Comparison of ENCODE assay signal across 9 mouse cellular contexts in genomic region chr17:25830806-25831431, GRCm38 (mm10). TPM values are rescaled to one million over a fixed set of nuclear protein-coding genes. Genes with fewer than 3 reads are reported as not detected.
A peak's percentile ranks its signal among the peaks of the same experiment; 100 is the strongest.
DNase-seq lines count a peak whose midpoint lies in the region; ATAC-seq and TF ChIP-seq lines count a peak whose summit lies in the region.
"Had no signal": no experiment of that assay in that cellular context is flagged by ENCODE, and none has a peak within 500 bp of the region (broad histone marks: within the 10 kb centered on the region; RNA-seq: fewer than 3 reads in every experiment).

No protein-coding gene starts in this region.

- H3K27ac ChIP-seq in heart, embryonic 10.5 days: no peak overlapping the region
- no peak overlapping the region for H3K27ac ChIP-seq in heart, adult 2 months
- H3K27ac ChIP-seq in forebrain, postnatal 0 days (ENCODE audit: low read depth, low read length): no peak overlapping the region
- H3K27ac ChIP-seq in liver, embryonic 14.5 days: no peak overlapping the region

- no peak for TF ChIP-seq CTCF in heart, adult 2 months (IDR thresholded peaks at IDR 0.05)
- TF ChIP-seq CTCF in G1E (IDR thresholded peaks at IDR 0.05; ENCODE audit: low read depth, low read length): no peak
- TF ChIP-seq CTCF in forebrain, postnatal 0 days (IDR thresholded peaks at IDR 0.05; ENCODE audit: low read depth): no peak
- TF ChIP-seq CTCF in liver, embryonic 14.5 days (IDR thresholded peaks at IDR 0.05; ENCODE audit: low read depth): no peak

- ATAC-seq in G1E (ENCODE audit: extremely low read depth, insufficient number of reproducible peaks, low FRiP score, poor library complexity, severe bottlenecking): no peak
- no peak for ATAC-seq in forebrain, postnatal 0 days
- ATAC-seq in liver, embryonic 14.5 days (ENCODE audit: insufficient read depth): no peak
- ATAC-seq: CD4-positive, CD25-positive, alpha-beta regulatory T cell, adult 4 months had no signal

- no peaks in the 10 kb centered on the region for H3K27me3 ChIP-seq in heart, embryonic 10.5 days (ENCODE audit: insufficient read depth, poor library complexity, severe bottlenecking)
- H3K27me3 ChIP-seq in heart, adult 2 months (ENCODE audit: control insufficient read depth, insufficient read depth, low read length): no peaks in the 10 kb centered on the region
- no peaks in the 10 kb centered on the region for H3K27me3 ChIP-seq in G1E (ENCODE audit: insufficient read depth, low read length)
- H3K27me3 ChIP-seq in forebrain, postnatal 0 days (ENCODE audit: insufficient read depth, low read length): no peaks in the 10 kb centered on the region
- no peaks in the 10 kb centered on the region for H3K27me3 ChIP-seq in liver, embryonic 14.5 days (ENCODE audit: control insufficient read depth, insufficient read depth, low read length)

- H3K4me1 ChIP-seq in heart, embryonic 10.5 days: peaks cover 84% of the 10 kb centered on the region
- peaks cover 20% of the 10 kb centered on the region for H3K4me1 ChIP-seq in heart, adult 2 months (ENCODE audit: control insufficient read depth, insufficient read depth, low read length)
- H3K4me1 ChIP-seq in G1E (ENCODE audit: insufficient read depth, low read depth, low read length): peaks cover 84% of the 10 kb centered on the region
- H3K4me1 ChIP-seq in forebrain, postnatal 0 days (ENCODE audit: insufficient read depth): peaks cover 31% of the 10 kb centered on the region
- peaks cover 8 to 16% of the 10 kb centered on the region in 2 experiments for H3K4me1 ChIP-seq in liver, embryonic 14.5 days (replicated peaks; ENCODE audit: control insufficient read depth in 2 of 2, insufficient read depth in 2 of 2, low read length in 1 of 2)

- no peak for TF ChIP-seq POLR2A in heart, adult 2 months (IDR thresholded peaks at IDR 0.05; ENCODE audit: insufficient read depth, low read depth, low read length)

- H3K36me3 ChIP-seq in heart, embryonic 10.5 days: peaks cover 60% of the 10 kb centered on the region
- no peaks in the 10 kb centered on the region; the same call in 1 of the 2 replicates for H3K36me3 ChIP-seq in heart, adult 2 months (ENCODE audit: control insufficient read depth, insufficient read depth, low read length)
- peaks cover 85% of the 10 kb centered on the region for H3K36me3 ChIP-seq in G1E (replicated peaks)
- H3K36me3 ChIP-seq in forebrain, postnatal 0 days (ENCODE audit: insufficient read depth): peaks cover 36% of the 10 kb centered on the region
- peaks cover 13% of the 10 kb centered on the region for H3K36me3 ChIP-seq in liver, embryonic 14.5 days (replicated peaks; ENCODE audit: control insufficient read depth, insufficient read depth, low read depth)

- WGBS in heart, embryonic 10.5 days: 89% methylated on average over 14 of the region's 14 CpGs
- WGBS in heart, adult 2 months: 84% methylated on average over 14 of the region's 14 CpGs
- WGBS in forebrain, postnatal 0 days: 86% methylated on average over 14 of the region's 14 CpGs
- WGBS in liver, embryonic 14.5 days (ENCODE audit: insufficient replicate concordance): 80% methylated on average over 14 of the region's 14 CpGs

- peaks cover 2% of the 10 kb centered on the region for H3K79me2 ChIP-seq in heart, adult 2 months (replicated peaks; ENCODE audit: control insufficient read depth, insufficient read depth, low read length)

- H3K9me3 ChIP-seq in heart, embryonic 10.5 days: no peaks in the 10 kb centered on the region
- no peaks in the 10 kb centered on the region for H3K9me3 ChIP-seq in G1E (replicated peaks)
- H3K9me3 ChIP-seq in forebrain, postnatal 0 days (ENCODE audit: low read length): no peaks in the 10 kb centered on the region
- H3K9me3 ChIP-seq in liver, embryonic 14.5 days (ENCODE audit: control insufficient read depth, low read length): no peaks in the 10 kb centered on the region

- intact Hi-C loops in heart, adult 2 months (cut with DNase I): loop anchor here (5.0 kb wide), 1 partner anchor 36 kb away; the partner anchor contains the start of gene Mcrip2
- intact Hi-C loops in left cerebral cortex, postnatal 4 days (cut with DNase I): no loop called here

- H3K4me3 ChIP-seq in heart, embryonic 10.5 days: peak overlapping the region; percentile 86
- no peak overlapping the region for H3K4me3 ChIP-seq in heart, adult 2 months
- peak overlapping the region; percentile 81; the same call in 1 of the 2 replicates for H3K4me3 ChIP-seq in G1E (ENCODE audit: low read depth, low read length)
- no peak overlapping the region for H3K4me3 ChIP-seq in forebrain, postnatal 0 days (ENCODE audit: low read depth, low read length)
- peak overlapping the region in 1 of 2 experiments; percentile 74; a peak in 1 of 4 replicates for H3K4me3 ChIP-seq in liver, embryonic 14.5 days (ENCODE audit: insufficient read depth in 1 of 2, low read depth in 2 of 2, low read length in 2 of 2)

- H3K9ac ChIP-seq in heart, adult 2 months (ENCODE audit: low read depth, low read length): no peak overlapping the region
- no peak overlapping the region for H3K9ac ChIP-seq in forebrain, postnatal 0 days
- H3K9ac ChIP-seq in liver, embryonic 14.5 days (replicated peaks): no peak overlapping the region

- TF ChIP-seq EP300 in heart, adult 2 months (IDR thresholded peaks at IDR 0.05; ENCODE audit: insufficient read depth, low read depth, low read length): no peak
- no peak for TF ChIP-seq EP300 in liver, embryonic 14.5 days (IDR thresholded peaks at IDR 0.05; ENCODE audit: low read depth)

- DNase-seq in heart, embryonic 10.5 days (ENCODE audit: low spot score): no peak
- DNase-seq in heart, adult 2 months: no peak
- no peak for DNase-seq in G1E (ENCODE audit: low spot score)
- DNase-seq in forebrain, postnatal 0 days: no peak
- DNase-seq in liver, embryonic 14.5 days (ENCODE audit: low read depth in 3 of 3, low spot score in 3 of 3): no peak
- no peak for DNase-seq in adipocyte (ENCODE audit: low spot score)
- no peak for DNase-seq in layer of hippocampus, adult 9-11 months
- no peak for DNase-seq in left cerebral cortex, postnatal 4 days

- peak overlapping the region; percentile 89; the same call in 1 of the 2 replicates for H3K4me2 ChIP-seq in forebrain, postnatal 0 days (ENCODE audit: low read depth)
- H3K4me2 ChIP-seq in liver, embryonic 14.5 days (ENCODE audit: low read depth): peak overlapping the region; percentile 83

RNA-seq across cellular contexts. Expression of gene Jmjd8, which starts 2.3 kb away (rescaled TPM):
- polyA plus RNA-seq in heart, embryonic 10.5 days (2016; fragmentation: Nextera tagmentation; extraction: Ambion mirVana): 45.8 and 50.7 TPM in 2 replicates
- total RNA-seq in heart, adult 2 months (2021): 10 to 100 TPM; 32.7 to 36.9 TPM
- 47.2 and 48.9 TPM in 2 replicates for polyA plus RNA-seq in heart, adult 2 months (2012; rRNA removed)
- total RNA-seq in G1E (2014; fragmentation: Nextera tagmentation) (0.90 and 1.9 TPM in 2 replicates), G1E (2017) (1.9 and 2.0 TPM in 2 replicates)
- 0.08 and 0.11 TPM in 2 replicates for polyA plus RNA-seq in G1E (2012)
- total RNA-seq in forebrain, postnatal 0 days (2014; rRNA removed): 44.3 and 52.2 TPM in 2 replicates
- polyA plus RNA-seq in forebrain, postnatal 0 days (2015; fragmentation: Nextera tagmentation; extraction: Ambion mirVana): 46.7 and 49.5 TPM in 2 replicates
- polyA plus RNA-seq in liver, embryonic 14.5 days (2012; rRNA removed): 17.3 and 17.9 TPM in 2 replicates
- polyA plus RNA-seq in liver, embryonic 14.5 days (2014; fragmentation: Nextera tagmentation; extraction: Ambion mirVana): 13.7 and 16.2 TPM in 2 replicates
- total RNA-seq in left cerebral cortex, postnatal 4 days (2021): 10 to 100 TPM; 54.8 to 55.1 TPM

RNA-seq across cellular contexts. Expression of gene Stub1, which starts 2.3 kb away (rescaled TPM):
- polyA plus RNA-seq in heart, embryonic 10.5 days (2016; fragmentation: Nextera tagmentation; extraction: Ambion mirVana): 343 and 404 TPM in 2 replicates
- 100 to 1,000 TPM; 105 to 129 TPM for total RNA-seq in heart, adult 2 months (2021)
- 147 and 174 TPM in 2 replicates for polyA plus RNA-seq in heart, adult 2 months (2012; rRNA removed)
- total RNA-seq in G1E (2014; fragmentation: Nextera tagmentation): 29.1 and 30.1 TPM in 2 replicates
- total RNA-seq in G1E (2017): 90.8 and 97.3 TPM in 2 replicates
- polyA plus RNA-seq in G1E (2012): 70.9 and 81.7 TPM in 2 replicates
- total RNA-seq in forebrain, postnatal 0 days (2014; rRNA removed): 237 and 238 TPM in 2 replicates
- polyA plus RNA-seq in forebrain, postnatal 0 days (2015; fragmentation: Nextera tagmentation; extraction: Ambion mirVana): 314 and 324 TPM in 2 replicates
- polyA plus RNA-seq in liver, embryonic 14.5 days (2012; rRNA removed): 70.2 and 85.1 TPM in 2 replicates
- polyA plus RNA-seq in liver, embryonic 14.5 days (2014; fragmentation: Nextera tagmentation; extraction: Ambion mirVana): 96.7 and 100 TPM in 2 replicates
- total RNA-seq in left cerebral cortex, postnatal 4 days (2021): 100 to 1,000 TPM; 162 to 171 TPM

RNA-seq across cellular contexts. Expression of gene Rhbdl1, which starts 6.2 kb away (rescaled TPM):
- 2.3 and 4.0 TPM in 2 replicates for polyA plus RNA-seq in heart, embryonic 10.5 days (2016; fragmentation: Nextera tagmentation; extraction: Ambion mirVana)
- under 1 TPM; 0.55 to 0.82 TPM for total RNA-seq in heart, adult 2 months (2021)
- 3.8 and 4.9 TPM in 2 replicates for polyA plus RNA-seq in heart, adult 2 months (2012; rRNA removed)
- total RNA-seq in G1E (2014; fragmentation: Nextera tagmentation) (4.8 and 5.5 TPM in 2 replicates), G1E (2017) (0.87 and 1.4 TPM in 2 replicates)
- 2.7 and 3.1 TPM in 2 replicates for polyA plus RNA-seq in G1E (2012)
- total RNA-seq in forebrain, postnatal 0 days (2014; rRNA removed): 85.4 and 90.7 TPM in 2 replicates
- polyA plus RNA-seq in forebrain, postnatal 0 days (2015; fragmentation: Nextera tagmentation; extraction: Ambion mirVana): 77.6 and 83.3 TPM in 2 replicates
- polyA plus RNA-seq in liver, embryonic 14.5 days (2012; rRNA removed): 1.5 and 2.0 TPM in 2 replicates
- 0.35 and 0.58 TPM in 2 replicates for polyA plus RNA-seq in liver, embryonic 14.5 days (2014; fragmentation: Nextera tagmentation; extraction: Ambion mirVana)
- total RNA-seq in left cerebral cortex, postnatal 4 days (2021): 10 to 100 TPM; 58.5 to 61.5 TPM
- polyA plus RNA-seq: CD4-positive, CD25-positive, alpha-beta regulatory T cell, adult 4 months had no signal

RNA-seq across cellular contexts. Expression of gene Wdr24, which starts 7.5 kb away (rescaled TPM):
- polyA plus RNA-seq in heart, embryonic 10.5 days (2016; fragmentation: Nextera tagmentation; extraction: Ambion mirVana): 21.6 and 23.0 TPM in 2 replicates
- 10 to 100 TPM; 11.0 to 11.1 TPM for total RNA-seq in heart, adult 2 months (2021)
- polyA plus RNA-seq in heart, adult 2 months (2012; rRNA removed): 20.4 and 22.9 TPM in 2 replicates
- total RNA-seq in G1E (2014; fragmentation: Nextera tagmentation) (13.8 and 13.9 TPM in 2 replicates), G1E (2017) (23.5 and 25.8 TPM in 2 replicates)
- polyA plus RNA-seq in G1E (2012): 4.8 and 8.6 TPM in 2 replicates
- total RNA-seq in forebrain, postnatal 0 days (2014; rRNA removed): 36.5 and 37.5 TPM in 2 replicates
- 23.2 and 24.5 TPM in 2 replicates for polyA plus RNA-seq in forebrain, postnatal 0 days (2015; fragmentation: Nextera tagmentation; extraction: Ambion mirVana)
- 14.1 and 14.3 TPM in 2 replicates for polyA plus RNA-seq in liver, embryonic 14.5 days (2012; rRNA removed)
- polyA plus RNA-seq in liver, embryonic 14.5 days (2014; fragmentation: Nextera tagmentation; extraction: Ambion mirVana): 9.2 and 11.4 TPM in 2 replicates
- 10 to 100 TPM; 25.2 to 26.5 TPM for total RNA-seq in left cerebral cortex, postnatal 4 days (2021)

RNA-seq across cellular contexts. Expression of gene Gm20683, which starts 10.6 kb away (rescaled TPM):
- polyA plus RNA-seq in heart, embryonic 10.5 days (2016; fragmentation: Nextera tagmentation; extraction: Ambion mirVana): 2.1 and 3.0 TPM in 2 replicates
- 1 to 10 TPM; 2.4 to 2.9 TPM for total RNA-seq in heart, adult 2 months (2021)
- 13.9 and 21.6 TPM in 2 replicates for polyA plus RNA-seq in heart, adult 2 months (2012; rRNA removed)
- total RNA-seq in G1E (2014; fragmentation: Nextera tagmentation) (1.1 and 2.9 TPM in 2 replicates), G1E (2017) (3.0 and 3.1 TPM in 2 replicates)
- polyA plus RNA-seq in G1E (2012): 9.7 and 12.4 TPM in 2 replicates
- 23.2 and 23.8 TPM in 2 replicates for total RNA-seq in forebrain, postnatal 0 days (2014; rRNA removed)
- 9.2 and 12.3 TPM in 2 replicates for polyA plus RNA-seq in forebrain, postnatal 0 days (2015; fragmentation: Nextera tagmentation; extraction: Ambion mirVana)
- polyA plus RNA-seq in liver, embryonic 14.5 days (2012; rRNA removed): 3.3 and 6.9 TPM in 2 replicates
- polyA plus RNA-seq in liver, embryonic 14.5 days (2014; fragmentation: Nextera tagmentation; extraction: Ambion mirVana): 0.43 TPM in 1 of 2 replicates, not detected in the other
- total RNA-seq in left cerebral cortex, postnatal 4 days (2021): 10 to 100 TPM; 22.7 to 26.6 TPM

Comparison
In these comparisons a context has a peak if more than half of its experiments do, and no peak if none do; other contexts are left out.
1. H3K4me3 ChIP-seq: peak in heart, embryonic 10.5 days (single experiment) and G1E (single experiment); none in heart, adult 2 months (single experiment) and forebrain, postnatal 0 days (single experiment).
2. RNA of gene Jmjd8, which starts 2.3 kb away (polyA plus RNA-seq): 45.8 to 50.7 TPM in heart, embryonic 10.5 days, 46.7 to 49.5 TPM in forebrain, postnatal 0 days, 47.2 to 48.9 TPM in heart, adult 2 months and 13.7 to 17.9 TPM in liver, embryonic 14.5 days; 0.08 to 0.11 TPM in G1E; every median in the first group is over 10 times any median in the second.
3. RNA of gene Rhbdl1, which starts 6.2 kb away (polyA plus RNA-seq): 77.6 to 83.3 TPM in forebrain, postnatal 0 days; 3.8 to 4.9 TPM in heart, adult 2 months, 2.3 to 4.0 TPM in heart, embryonic 10.5 days, 2.7 to 3.1 TPM in G1E and 0.35 to 2.0 TPM in liver, embryonic 14.5 days; every median in the first group is over 10 times any median in the second.